Mouse (Mus musculus): ENCODE results near the gene Gm37240.

DNA sequence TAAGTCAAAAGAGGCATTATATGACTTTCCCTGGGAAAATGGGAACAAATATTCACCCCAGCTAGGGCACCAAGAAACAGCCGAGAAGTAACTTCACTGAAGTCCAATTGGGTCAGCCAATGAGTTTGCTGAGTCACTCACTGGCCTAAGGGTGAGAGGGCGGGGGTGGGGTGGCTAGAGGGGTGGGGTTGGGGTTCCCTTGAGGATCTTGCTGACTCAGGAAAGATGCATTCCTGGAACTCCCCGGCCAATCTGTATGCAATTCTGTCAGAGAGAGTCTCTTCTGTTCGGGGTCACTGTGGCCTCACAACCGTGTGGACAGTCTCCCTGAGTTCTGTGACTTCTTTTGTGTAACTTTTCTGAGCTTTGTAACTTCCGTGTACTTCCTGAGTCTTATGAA lies 635.7 kb downstream of the Gm37240 start:
- no peak for TF ChIP-seq CTCF (IDR thresholded peaks at IDR 0.05; ENCODE audit: control insufficient read depth, insufficient read depth, low read length)
- TF ChIP-seq POLR2A (IDR thresholded peaks at IDR 0.05; ENCODE audit: borderline replicate concordance, control insufficient read depth, low read depth, low read length), result no peak
